Mouse (Mus musculus) ES-E14 (cell line): ENCODE data around the gene Mmgt1.

Experiments used
- CHD2 ChIP-seq: IDR thresholded peaks from 2 replicates; pipeline ENCODE4 v1.6.1; 2014; ENCODE audit warnings: mild to moderate bottlenecking, low read depth, low read length, inconsistent platforms
- HCFC1 ChIP-seq: IDR thresholded peaks from 2 replicates; pipeline ENCODE4 v1.6.1; 2012; ENCODE audit warnings: low read length, inconsistent platforms, borderline replicate concordance; ENCODE audit not compliant: insufficient read depth
- MAFK ChIP-seq: IDR thresholded peaks from 2 replicates; pipeline ENCODE4 v1.6.1; 2014; ENCODE audit warnings: mild to moderate bottlenecking, low read depth, low read length, inconsistent platforms; ENCODE audit not compliant: insufficient read depth
- ZC3H11A ChIP-seq: IDR thresholded peaks from 2 replicates; pipeline ENCODE4 v1.6.1; 2012; ENCODE audit warnings: low read depth, mild to moderate bottlenecking, inconsistent platforms, low read length, borderline replicate concordance
- ZNF384 ChIP-seq: IDR thresholded peaks from 2 replicates; pipeline ENCODE4 v1.6.1; 2012; ENCODE audit warnings: low read depth, low read length, inconsistent platforms

GRCm38 (mm10) chrX:56636185-56636584 is 38.3 kb upstream of the Mmgt1 start:
- TF ChIP-seq HCFC1, result no peak
- no peak for TF ChIP-seq ZC3H11A
- no peak for TF ChIP-seq ZNF384
- no peak for TF ChIP-seq CHD2
- no peak for TF ChIP-seq MAFK
